Mouse (Mus musculus) ES-E14 (cell line): ENCODE data around the gene Vhl. TPM values are rescaled to one million over a fixed set of nuclear protein-coding genes. Genes with fewer than 3 reads are reported as not detected.

Experiments used
- DNase-seq: peaks from one replicate; pipeline ENCODE4 v3.0.0-alpha.2; 2013; ENCODE audit warnings: low read depth, low spot score
- H3K27ac ChIP-seq: 2 replicates; pipeline ENCODE4 v1.5.1; 2012; ENCODE audit warnings: low read depth, mild to moderate bottlenecking, low read length, moderate library complexity, mixed read lengths; ENCODE audit not compliant: poor library complexity, insufficient read depth, severe bottlenecking
- H3K36me3 ChIP-seq: 2 replicates; pipeline ENCODE4 v1.6.1; 2012; ENCODE audit warnings: mild to moderate bottlenecking, low read length, moderate library complexity, mixed read lengths; ENCODE audit not compliant: control insufficient read depth, poor library complexity, insufficient read depth, severe bottlenecking
- H3K4me1 ChIP-seq, 2 experiments: fragments of 150-350 bp in 1 of 2; sonication (generic) in 1 of 2; 2 replicates each; pipeline ENCODE4 v1.6.1; 2012; ENCODE audit warnings: low read length in 2 of 2, mild to moderate bottlenecking in 1 of 2, mixed read lengths in 1 of 2; ENCODE audit not compliant: control insufficient read depth in 2 of 2, insufficient read depth in 2 of 2, poor library complexity in 1 of 2
- H3K4me3 ChIP-seq, 2 experiments: fragments of 150-350 bp in 1 of 2; sonication (generic) in 1 of 2; 2 replicates each; pipeline ENCODE4 v1.5.1; 2012; ENCODE audit warnings: low read length in 2 of 2, low read depth in 1 of 2, mild to moderate bottlenecking in 1 of 2, mixed read lengths in 1 of 2; ENCODE audit not compliant: insufficient read depth in 1 of 2, poor library complexity in 1 of 2, severe bottlenecking in 1 of 2
- H3K9ac ChIP-seq: 2 replicates; pipeline ENCODE4 v1.6.1; 2012; ENCODE audit warnings: low read depth, mild to moderate bottlenecking, low read length, mixed read lengths; ENCODE audit not compliant: poor library complexity, insufficient read depth, severe bottlenecking
- H3K9me3 ChIP-seq: fragments of 150-350 bp; sonication (generic); 2 replicates; pipeline ENCODE4 v1.6.1; 2012; ENCODE audit warnings: low read depth, mild to moderate bottlenecking, low read length; ENCODE audit not compliant: control insufficient read depth, insufficient read depth
- CHD2 ChIP-seq: IDR thresholded peaks from 2 replicates; pipeline ENCODE4 v1.6.1; 2014; ENCODE audit warnings: mild to moderate bottlenecking, low read depth, low read length, inconsistent platforms
- HCFC1 ChIP-seq: IDR thresholded peaks from 2 replicates; pipeline ENCODE4 v1.6.1; 2012; ENCODE audit warnings: low read length, inconsistent platforms, borderline replicate concordance; ENCODE audit not compliant: insufficient read depth
- MAFK ChIP-seq: IDR thresholded peaks from 2 replicates; pipeline ENCODE4 v1.6.1; 2014; ENCODE audit warnings: mild to moderate bottlenecking, low read depth, low read length, inconsistent platforms; ENCODE audit not compliant: insufficient read depth
- ZC3H11A ChIP-seq: IDR thresholded peaks from 2 replicates; pipeline ENCODE4 v1.6.1; 2012; ENCODE audit warnings: low read depth, mild to moderate bottlenecking, inconsistent platforms, low read length, borderline replicate concordance
- ZNF384 ChIP-seq: IDR thresholded peaks from 2 replicates; pipeline ENCODE4 v1.6.1; 2012; ENCODE audit warnings: low read depth, low read length, inconsistent platforms
- in situ Hi-C, 2 experiments: fragments of 600-800 bp; cut with MboI; formaldehyde crosslinking; loops; one replicate each; pipeline ENCODE4 v1.15.1; 2025; ENCODE audit warnings: low sequenced_read_pairs in 2 of 2, inconsistent platforms in 1 of 2; ENCODE audit not compliant: unreplicated experiment in 2 of 2
- total RNA-seq: library from RNA; depleted of rRNA; stranded (reverse); fragments of 300-350 nt; gene quantifications from 2 replicates; pipeline ENCODE4 v1.2.3, GENCODE M21; 2012

The Vhl gene
- total RNA-seq, 1 experiment = 13.9 TPM

DNA sequence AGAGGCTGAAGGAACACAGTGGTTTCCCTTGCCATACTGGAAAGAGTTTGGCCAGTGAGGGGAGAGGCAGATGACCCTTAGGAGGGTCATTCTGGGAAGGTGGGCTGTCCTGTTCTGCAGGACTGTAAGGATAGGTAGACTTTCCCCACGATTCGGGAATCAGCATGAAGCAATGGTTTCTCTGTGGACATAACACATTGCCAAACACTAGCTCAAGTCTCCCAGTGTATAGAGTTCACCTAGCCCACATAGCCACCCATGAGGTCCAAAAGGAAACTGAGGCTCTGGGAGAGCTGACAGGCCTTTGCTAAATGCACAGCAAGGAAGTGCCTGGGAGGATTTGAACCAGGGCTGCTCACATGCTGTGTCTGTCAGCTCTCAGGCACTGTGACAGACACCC is 20.2 kb downstream of the Vhl start:
- Histone ChIP-seq H3K9ac (no peak overlapping the region), H3K27ac (no peak overlapping the region), H3K4me3 (no peak overlapping the region), H3K36me3 (no peaks in the 10 kb centered on the region), H3K4me1 (no peaks in the 10 kb centered on the region), H3K9me3 (no peaks in the 10 kb centered on the region)
- DNase-seq = no peak
- TF ChIP-seq ZC3H11A = no peak
- no peak for TF ChIP-seq MAFK
- no peak for TF ChIP-seq HCFC1
- no peak for TF ChIP-seq ZNF384
- TF ChIP-seq CHD2 = no peak
- in situ Hi-C loops = no loop called here

DNA sequence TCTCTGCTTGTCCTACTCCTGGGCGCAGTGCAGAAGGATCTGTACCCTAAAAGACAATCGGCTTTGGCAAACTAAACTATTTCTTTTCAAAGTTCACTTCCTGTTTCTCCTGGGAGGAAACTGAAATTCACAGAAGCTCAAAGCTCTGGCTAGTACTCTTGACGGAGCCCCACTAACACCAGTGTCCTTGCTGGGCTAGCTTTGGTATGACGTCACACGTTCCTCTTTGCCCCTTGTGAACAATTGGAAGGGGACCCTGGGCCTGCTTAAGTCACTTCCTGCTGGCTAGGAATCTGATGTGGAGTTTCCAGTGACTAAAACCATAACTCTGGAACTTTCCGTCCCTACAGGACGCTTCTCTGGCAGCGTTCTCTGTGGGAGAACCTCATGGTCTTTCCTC is 21.0 kb downstream of the Vhl start:
- in situ Hi-C loops = no loop called here
- no peak for DNase-seq
- Histone ChIP-seq H3K4me1 (no peaks in the 10 kb centered on the region), H3K9ac (no peak overlapping the region), H3K27ac (no peak overlapping the region), H3K4me3 (no peak overlapping the region), H3K36me3 (no peaks in the 10 kb centered on the region), H3K9me3 (no peaks in the 10 kb centered on the region)
- TF ChIP-seq CHD2 (no peak), HCFC1 (no peak), ZNF384 (no peak), MAFK (no peak), ZC3H11A (no peak)

DNA sequence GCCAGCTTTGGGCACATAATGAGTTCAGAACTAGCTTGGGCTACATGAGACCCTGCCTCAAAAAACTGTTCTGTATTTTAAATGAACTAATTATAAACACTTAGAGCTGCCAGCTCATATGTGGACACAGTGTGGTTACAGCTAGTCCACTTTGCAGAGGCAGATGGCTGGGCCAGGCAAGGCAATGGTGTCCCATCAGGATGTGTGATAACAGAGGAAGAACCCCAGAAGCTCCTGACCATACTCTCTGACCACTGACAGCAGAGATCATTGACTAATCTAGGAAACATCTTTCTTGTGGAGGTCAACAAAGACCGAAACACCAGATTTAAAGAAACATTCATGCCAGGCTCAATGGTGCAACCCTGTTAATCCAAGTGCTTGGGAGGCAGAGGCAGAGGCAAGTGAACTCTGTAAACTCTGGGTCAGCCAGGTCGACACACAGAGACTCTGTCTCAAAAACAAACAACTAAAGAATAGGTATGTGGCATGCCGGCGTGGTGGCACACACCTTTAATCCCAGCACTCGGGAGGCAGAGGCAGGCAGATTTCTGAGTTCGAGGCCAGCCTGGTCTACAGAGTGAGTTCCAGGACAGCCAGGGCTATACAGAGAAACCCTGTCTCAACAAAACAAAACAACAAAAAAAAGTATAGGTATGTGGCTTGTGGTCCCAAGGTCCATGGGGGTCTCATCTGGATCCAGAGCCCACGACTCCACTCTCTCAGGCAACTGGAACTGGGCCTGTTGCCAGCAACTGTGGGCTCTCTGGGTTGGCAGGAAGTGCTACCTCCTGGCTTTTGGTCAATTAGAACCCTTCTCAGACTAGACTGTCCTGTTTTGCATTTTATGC is 25.8 kb downstream of the Vhl start:
- Histone ChIP-seq H3K4me3 (no peak overlapping the region), H3K27ac (no peak overlapping the region), H3K4me1 (peaks cover 1 to 12% of the 10 kb centered on the region in 2 experiments; a peak in 2 of 4 replicates), H3K9me3 (no peaks in the 10 kb centered on the region), H3K36me3 (no peaks in the 10 kb centered on the region), H3K9ac (no peak overlapping the region)
- in situ Hi-C loops = no loop called here
- DNase-seq = no peak
- TF ChIP-seq ZNF384 = no peak
- TF ChIP-seq CHD2 = no peak

DNA sequence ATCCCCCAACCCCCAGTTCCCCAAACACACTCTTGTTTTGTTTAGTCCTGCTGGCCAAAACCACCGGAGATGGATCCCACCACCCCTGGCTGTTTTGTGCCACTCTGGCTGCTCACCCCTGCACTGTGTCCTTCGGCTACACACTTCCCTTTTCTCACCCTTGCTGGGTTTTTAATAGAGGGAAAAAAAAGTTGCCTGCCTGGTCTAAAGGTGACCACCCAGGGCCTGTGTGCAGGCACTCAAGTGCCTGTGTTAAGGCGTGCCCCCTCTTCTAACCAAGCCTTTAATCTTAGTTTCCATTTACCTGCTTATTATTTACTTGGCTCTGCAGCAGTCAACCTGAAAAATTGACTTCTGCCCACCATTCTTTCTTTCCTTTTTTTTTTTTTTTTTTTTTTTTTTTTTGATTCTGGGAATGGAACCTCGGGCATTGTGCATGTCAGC is 26.5 kb downstream of the Vhl start:
- H3K9me3 ChIP-seq = no peaks in the 10 kb centered on the region
- H3K9ac ChIP-seq = no peak overlapping the region
- no peak overlapping the region for H3K27ac ChIP-seq
- no peak for DNase-seq
- peaks cover 1 to 16% of the 10 kb centered on the region in 2 experiments; a peak in 2 of 4 replicates for H3K4me1 ChIP-seq
- TF ChIP-seq CHD2 = no peak
- TF ChIP-seq MAFK = no peak
- TF ChIP-seq ZNF384 = 0 out of 2 replicates have a peak, but pooled peaks have one; percentile 26
- no peak for TF ChIP-seq ZC3H11A
- TF ChIP-seq HCFC1 = no peak
- in situ Hi-C loops = no loop called here
- H3K4me3 ChIP-seq = no peak overlapping the region
- H3K36me3 ChIP-seq = no peaks in the 10 kb centered on the region

DNA sequence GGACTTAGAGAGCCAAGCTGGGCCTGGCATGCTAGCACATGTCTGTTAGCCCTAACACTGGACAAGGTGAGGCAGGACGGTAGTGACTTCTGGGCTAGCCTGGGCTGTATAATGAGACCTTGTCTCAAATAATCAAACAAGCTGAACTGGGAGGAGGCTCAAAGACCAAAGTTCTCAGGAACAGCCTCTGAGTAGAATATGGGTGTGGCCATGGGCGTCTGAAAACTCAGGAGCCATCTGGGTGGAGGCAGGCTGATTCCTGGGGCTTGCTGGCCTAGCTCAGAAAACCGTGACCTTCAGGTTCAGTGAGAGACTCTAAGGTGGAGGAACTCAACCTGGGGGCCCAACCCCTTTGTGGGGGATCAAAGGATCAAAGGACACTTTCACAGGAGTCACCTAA is 27.9 kb downstream of the Vhl start:
- Histone ChIP-seq H3K27ac (no peak overlapping the region), H3K4me3 (no peak overlapping the region), H3K9ac (no peak overlapping the region), H3K4me1 (peaks cover 1 to 17% of the 10 kb centered on the region in 2 experiments; a peak in 2 of 4 replicates), H3K9me3 (no peaks in the 10 kb centered on the region), H3K36me3 (no peaks in the 10 kb centered on the region)
- DNase-seq = no peak
- in situ Hi-C loops = no loop called here
- TF ChIP-seq MAFK (no peak), ZNF384 (no peak), HCFC1 (no peak), ZC3H11A (no peak), CHD2 (no peak)
